Mouse (Mus musculus): ENCODE measurements at regions not wholly inside any gene's neighbourhood (a gene's known extent, or its start where the extent isn't known, plus 50 kb on each side); places are given as distances from the start of the nearest gene placed in this dataset.

DNA sequence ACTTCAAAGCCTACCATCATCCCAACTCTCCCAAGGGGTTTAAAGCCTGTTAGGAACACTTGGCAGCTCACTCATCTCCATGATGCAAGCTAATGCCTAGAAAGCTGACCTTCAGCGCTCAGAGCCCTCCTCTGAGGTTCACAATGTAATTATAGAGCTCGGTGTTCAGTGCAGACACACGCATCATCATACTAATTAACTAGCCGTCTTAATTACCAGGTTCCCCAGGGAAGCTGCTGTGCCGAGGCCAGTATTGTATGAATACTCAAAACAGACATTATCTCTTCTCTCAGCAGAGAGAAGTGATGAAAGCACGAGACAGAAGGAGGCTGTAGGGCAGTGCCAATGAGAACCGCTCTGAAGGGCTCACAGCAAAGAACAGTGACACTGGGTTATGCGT lies 295.5 kb upstream of the Mctp2 start:
- no peak for TF ChIP-seq CTCF (IDR thresholded peaks at IDR 0.05; ENCODE audit: extremely low read depth, insufficient read length, insufficient replicate concordance, low read depth, low read length)
- no peak for TF ChIP-seq POLR2A (IDR thresholded peaks at IDR 0.05; ENCODE audit: low read depth, low read length)
- H3K27ac ChIP-seq (ENCODE audit: insufficient read depth, low read depth, low read length), result no peak overlapping the region
- WGBS, result 86% methylated on average over 8 of the region's 8 CpGs
- no peaks in the 10 kb centered on the region for H3K27me3 ChIP-seq (ENCODE audit: control insufficient read depth, insufficient read depth, low read length)
- no peaks in the 10 kb centered on the region for H3K36me3 ChIP-seq (ENCODE audit: control insufficient read depth, insufficient read depth, low read length)
- H3K4me3 ChIP-seq (ENCODE audit: low read depth, low read length), result no peak overlapping the region
- no peaks in the 10 kb centered on the region for H3K4me1 ChIP-seq (ENCODE audit: control insufficient read depth, insufficient read depth, insufficient read length, low read length)

DNA sequence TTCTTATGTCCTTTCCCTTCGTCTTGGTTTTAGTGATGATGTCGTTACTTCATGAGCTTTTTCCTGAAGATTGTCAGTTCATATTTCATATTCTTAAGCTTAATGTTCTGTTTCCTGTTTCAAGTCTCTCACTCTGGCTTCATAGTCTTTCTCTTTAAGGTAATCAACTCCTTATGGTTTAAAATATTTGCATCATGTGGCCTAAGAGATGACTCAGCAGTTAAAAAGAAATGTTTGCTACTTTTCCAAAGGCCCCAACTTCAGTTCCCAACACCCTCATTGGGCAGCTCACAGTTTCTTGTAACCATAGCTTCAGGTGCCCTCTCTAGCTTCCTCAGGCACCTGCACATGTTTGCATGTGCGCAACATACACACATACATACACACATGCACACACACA lies 303.4 kb upstream of the Mctp2 start:
- TF ChIP-seq CTCF (IDR thresholded peaks at IDR 0.05; ENCODE audit: extremely low read depth, insufficient read length, insufficient replicate concordance, low read depth, low read length) (no peak), POLR2A (IDR thresholded peaks at IDR 0.05; ENCODE audit: low read depth, low read length) (no peak)
- 82% methylated on average over 3 of the region's 3 CpGs for WGBS
- H3K27me3 ChIP-seq (ENCODE audit: control insufficient read depth, insufficient read depth, low read length), result no peaks in the 10 kb centered on the region
- H3K36me3 ChIP-seq (ENCODE audit: control insufficient read depth, insufficient read depth, low read length), result no peaks in the 10 kb centered on the region
- no peak overlapping the region for H3K27ac ChIP-seq (ENCODE audit: insufficient read depth, low read depth, low read length)
- H3K4me3 ChIP-seq (ENCODE audit: low read depth, low read length), result no peak overlapping the region
- no peaks in the 10 kb centered on the region for H3K4me1 ChIP-seq (ENCODE audit: control insufficient read depth, insufficient read depth, insufficient read length, low read length)

DNA sequence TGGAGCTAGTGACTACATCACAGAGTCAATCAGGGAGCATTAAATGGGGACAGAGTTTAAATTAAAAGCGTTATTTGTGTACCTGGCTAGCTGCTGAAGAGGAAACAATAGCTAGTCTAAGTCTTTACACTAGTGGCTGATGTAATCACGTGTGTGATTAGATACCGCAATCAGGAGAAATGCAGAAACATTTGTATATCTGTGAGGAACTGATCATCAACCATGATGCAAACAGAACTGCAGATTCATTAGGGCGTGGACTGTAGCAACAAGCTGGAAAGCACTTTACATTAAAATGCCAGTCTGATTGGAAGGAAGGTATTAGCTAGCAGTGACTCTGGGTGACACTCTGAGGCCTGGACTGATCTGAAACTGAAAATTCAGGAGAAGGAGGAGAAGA lies 308.8 kb upstream of the Mctp2 start:
- H3K4me1 ChIP-seq (ENCODE audit: control insufficient read depth, insufficient read depth, insufficient read length, low read length), result no peaks in the 10 kb centered on the region
- 61% methylated on average over 4 of the region's 4 CpGs for WGBS
- TF ChIP-seq CTCF (IDR thresholded peaks at IDR 0.05; ENCODE audit: extremely low read depth, insufficient read length, insufficient replicate concordance, low read depth, low read length) (no peak), POLR2A (IDR thresholded peaks at IDR 0.05; ENCODE audit: low read depth, low read length) (no peak)
- no peaks in the 10 kb centered on the region for H3K36me3 ChIP-seq (ENCODE audit: control insufficient read depth, insufficient read depth, low read length)
- H3K4me3 ChIP-seq (ENCODE audit: low read depth, low read length), result no peak overlapping the region
- H3K27me3 ChIP-seq (ENCODE audit: control insufficient read depth, insufficient read depth, low read length), result no peaks in the 10 kb centered on the region
- H3K27ac ChIP-seq (ENCODE audit: insufficient read depth, low read depth, low read length), result no peak overlapping the region

DNA sequence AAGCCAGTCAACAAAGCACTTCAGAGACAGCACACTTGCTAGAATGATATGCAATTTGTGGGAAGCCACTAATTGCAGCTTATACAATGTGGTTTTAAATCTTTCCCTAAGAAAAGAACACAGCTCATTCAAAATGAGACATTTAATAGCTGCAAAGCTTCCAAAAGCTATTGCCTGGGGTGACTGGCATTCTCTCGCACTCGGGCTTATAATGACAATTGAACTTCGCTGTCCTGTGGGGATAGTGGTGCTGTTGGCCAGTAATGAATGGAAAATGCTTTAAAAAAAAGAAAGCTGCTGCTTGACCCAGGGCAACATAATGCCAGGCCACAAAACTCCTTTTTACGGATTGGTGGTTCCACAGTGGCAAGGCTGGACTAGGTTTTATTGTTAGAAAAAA lies 321.0 kb upstream of the Mctp2 start:
- TF ChIP-seq CTCF (IDR thresholded peaks at IDR 0.05; ENCODE audit: extremely low read depth, insufficient read length, insufficient replicate concordance, low read depth, low read length), result no peak
- TF ChIP-seq POLR2A (IDR thresholded peaks at IDR 0.05; ENCODE audit: low read depth, low read length), result no peak
- WGBS, result 86% methylated on average over 4 of the region's 4 CpGs
- Histone ChIP-seq H3K27me3 (ENCODE audit: control insufficient read depth, insufficient read depth, low read length) (no peaks in the 10 kb centered on the region), H3K36me3 (ENCODE audit: control insufficient read depth, insufficient read depth, low read length) (no peaks in the 10 kb centered on the region), H3K4me1 (ENCODE audit: control insufficient read depth, insufficient read depth, insufficient read length, low read length) (no peaks in the 10 kb centered on the region), H3K27ac (ENCODE audit: insufficient read depth, low read depth, low read length) (no peak overlapping the region), H3K4me3 (ENCODE audit: low read depth, low read length) (no peak overlapping the region)

DNA sequence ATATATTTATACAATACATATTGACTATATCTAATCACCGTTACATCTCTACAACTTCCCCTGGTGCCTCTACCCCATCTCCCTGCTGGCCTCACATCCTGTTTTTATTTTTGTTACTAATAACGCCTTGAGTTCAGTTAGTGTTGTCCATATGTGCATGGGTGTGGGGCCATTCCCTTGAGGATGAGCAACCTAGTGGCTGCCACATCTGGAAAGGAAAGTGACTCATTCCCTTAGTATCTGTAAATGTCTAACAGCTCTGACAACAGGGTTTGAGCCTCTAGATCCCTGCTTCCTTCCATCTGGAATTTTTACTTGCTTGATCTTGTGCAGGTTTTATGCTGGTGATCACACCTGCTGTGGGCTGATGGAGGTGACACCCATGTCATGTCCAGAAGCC lies 333.2 kb upstream of the Mctp2 start:
- H3K4me3 ChIP-seq (ENCODE audit: low read depth, low read length), result no peak overlapping the region
- no peaks in the 10 kb centered on the region for H3K27me3 ChIP-seq (ENCODE audit: control insufficient read depth, insufficient read depth, low read length)
- no peaks in the 10 kb centered on the region for H3K4me1 ChIP-seq (ENCODE audit: control insufficient read depth, insufficient read depth, insufficient read length, low read length)
- no peak overlapping the region for H3K27ac ChIP-seq (ENCODE audit: insufficient read depth, low read depth, low read length)
- no peaks in the 10 kb centered on the region for H3K36me3 ChIP-seq (ENCODE audit: control insufficient read depth, insufficient read depth, low read length)
- WGBS, result 79% methylated on average over 2 of the region's 2 CpGs
- TF ChIP-seq POLR2A (IDR thresholded peaks at IDR 0.05; ENCODE audit: low read depth, low read length), result no peak
- TF ChIP-seq CTCF (IDR thresholded peaks at IDR 0.05; ENCODE audit: extremely low read depth, insufficient read length, insufficient replicate concordance, low read depth, low read length), result no peak

DNA sequence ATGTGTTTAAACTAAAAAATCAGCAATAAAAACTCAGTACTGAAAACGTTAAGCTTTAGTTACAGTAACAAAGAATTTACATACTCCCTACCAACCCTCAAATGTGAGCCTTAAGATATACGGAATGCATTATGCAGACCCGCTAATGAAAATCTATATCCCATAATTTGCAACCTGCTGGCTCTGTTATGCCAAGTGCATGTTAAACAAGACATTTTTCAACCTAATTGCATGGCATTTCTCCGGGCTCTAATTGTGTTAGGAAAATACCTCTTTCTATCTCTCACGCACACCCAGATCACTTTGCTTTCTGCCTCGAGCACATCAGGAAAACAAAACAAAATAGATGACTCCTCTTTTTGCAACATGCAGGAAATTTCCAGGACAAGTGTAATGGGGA lies 368.6 kb upstream of the Mctp2 start:
- no peak overlapping the region for H3K27ac ChIP-seq (ENCODE audit: insufficient read depth, low read depth, low read length)
- 75% methylated on average over 6 of the region's 6 CpGs for WGBS
- H3K27me3 ChIP-seq (ENCODE audit: control insufficient read depth, insufficient read depth, low read length), result no peaks in the 10 kb centered on the region
- no peaks in the 10 kb centered on the region for H3K4me1 ChIP-seq (ENCODE audit: control insufficient read depth, insufficient read depth, insufficient read length, low read length)
- TF ChIP-seq CTCF (IDR thresholded peaks at IDR 0.05; ENCODE audit: extremely low read depth, insufficient read length, insufficient replicate concordance, low read depth, low read length) (no peak), POLR2A (IDR thresholded peaks at IDR 0.05; ENCODE audit: low read depth, low read length) (no peak)
- no peak overlapping the region for H3K4me3 ChIP-seq (ENCODE audit: low read depth, low read length)
- H3K36me3 ChIP-seq (ENCODE audit: control insufficient read depth, insufficient read depth, low read length), result no peaks in the 10 kb centered on the region

DNA sequence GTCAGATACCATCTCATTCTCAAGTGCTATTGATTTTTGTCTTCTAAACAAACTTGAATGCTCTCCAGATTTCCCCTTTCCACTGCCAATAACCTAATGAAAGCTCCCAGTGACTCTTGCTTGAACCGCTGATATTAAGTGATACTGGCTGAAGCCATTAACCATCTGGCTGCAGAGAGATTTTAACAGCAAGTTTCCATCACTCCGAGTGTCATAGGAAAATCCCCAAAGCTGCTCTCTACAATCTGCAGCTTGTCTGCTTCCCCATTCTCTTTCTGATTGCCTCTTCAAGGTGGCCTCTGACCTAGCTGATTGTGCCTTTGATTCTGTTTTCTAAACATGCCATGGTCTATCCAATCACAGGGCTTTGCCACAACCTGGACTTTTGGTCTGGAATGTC lies 379.4 kb upstream of the Mctp2 start:
- WGBS, result 51% methylated on average over 2 of the region's 2 CpGs
- Histone ChIP-seq H3K36me3 (ENCODE audit: control insufficient read depth, insufficient read depth, low read length) (no peaks in the 10 kb centered on the region), H3K27me3 (ENCODE audit: control insufficient read depth, insufficient read depth, low read length) (no peaks in the 10 kb centered on the region), H3K4me1 (ENCODE audit: control insufficient read depth, insufficient read depth, insufficient read length, low read length) (no peaks in the 10 kb centered on the region), H3K4me3 (ENCODE audit: low read depth, low read length) (no peak overlapping the region), H3K27ac (ENCODE audit: insufficient read depth, low read depth, low read length) (no peak overlapping the region)
- TF ChIP-seq POLR2A (IDR thresholded peaks at IDR 0.05; ENCODE audit: low read depth, low read length) (no peak), CTCF (IDR thresholded peaks at IDR 0.05; ENCODE audit: extremely low read depth, insufficient read length, insufficient replicate concordance, low read depth, low read length) (no peak)

DNA sequence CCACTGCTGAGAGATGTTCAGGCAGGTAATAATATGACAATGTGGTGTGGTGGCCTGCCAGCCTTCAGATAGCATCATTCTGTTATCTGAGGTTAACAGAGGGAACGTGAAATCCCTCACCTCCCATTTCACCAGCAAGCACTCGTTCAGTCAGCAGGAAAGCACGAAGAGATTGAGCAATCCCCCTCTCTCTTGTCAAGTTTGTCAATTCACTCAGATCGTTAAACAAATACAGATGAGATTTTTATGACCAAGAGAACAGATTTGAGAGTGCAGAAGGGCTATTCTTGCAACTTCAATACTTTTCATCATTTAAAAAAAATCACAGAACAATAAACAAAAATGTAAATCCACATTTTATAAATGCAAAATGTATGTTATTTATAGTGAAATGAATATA lies 380.9 kb upstream of the Mctp2 start:
- TF ChIP-seq CTCF (IDR thresholded peaks at IDR 0.05; ENCODE audit: extremely low read depth, insufficient read length, insufficient replicate concordance, low read depth, low read length), result no peak
- no peak for TF ChIP-seq POLR2A (IDR thresholded peaks at IDR 0.05; ENCODE audit: low read depth, low read length)
- Histone ChIP-seq H3K27ac (ENCODE audit: insufficient read depth, low read depth, low read length) (no peak overlapping the region), H3K4me1 (ENCODE audit: control insufficient read depth, insufficient read depth, insufficient read length, low read length) (no peaks in the 10 kb centered on the region), H3K27me3 (ENCODE audit: control insufficient read depth, insufficient read depth, low read length) (no peaks in the 10 kb centered on the region), H3K4me3 (ENCODE audit: low read depth, low read length) (no peak overlapping the region), H3K36me3 (ENCODE audit: control insufficient read depth, insufficient read depth, low read length) (no peaks in the 10 kb centered on the region)
- WGBS, result 21% methylated on average over 4 of the region's 4 CpGs
